Mouse (Mus musculus): ENCODE measurements around the gene Stx7. TPM values are rescaled to one million over a fixed set of nuclear protein-coding genes. Genes with fewer than 3 reads are reported as not detected.

Gene Stx7
- polyA plus RNA-seq, 1 experiment from 2014 or later = 148 TPM

GRCm38 (mm10) chr10:24164909-24165304 is 15.8 kb downstream of the Stx7 start:
- no peak overlapping the region for H3K4me2 ChIP-seq (ENCODE audit: low read depth, low read length)
- H3K36me3 ChIP-seq (ENCODE audit: control insufficient read depth, insufficient read depth, low read length) = no peaks in the 10 kb centered on the region
- no peaks in the 10 kb centered on the region for H3K27me3 ChIP-seq (replicated peaks; ENCODE audit: control insufficient read depth, insufficient read depth, low read length)
- 66% methylated on average over 6 of the region's 6 CpGs for WGBS
- H3K4me3 ChIP-seq (ENCODE audit: low read length) = no peak overlapping the region
- no peak overlapping the region for H3K9ac ChIP-seq (ENCODE audit: low read depth, low read length)
- no peaks in the 10 kb centered on the region for H3K9me3 ChIP-seq (ENCODE audit: control insufficient read depth, low read length)
- peaks cover 16% of the 10 kb centered on the region for H3K4me1 ChIP-seq (ENCODE audit: control insufficient read depth, insufficient read depth, low read length)
- H3K27ac ChIP-seq (ENCODE audit: low read length) = peak overlapping the region; percentile 21; the same call in 1 of the 2 replicates
- ATAC-seq = peak; percentile 43

GRCm38 (mm10) chr10:24165526-24166055 is 16.5 kb downstream of the Stx7 start:
- Histone ChIP-seq H3K4me2 (ENCODE audit: low read depth, low read length) (no peak overlapping the region), H3K9me3 (ENCODE audit: control insufficient read depth, low read length) (no peaks in the 10 kb centered on the region), H3K4me3 (ENCODE audit: low read length) (no peak overlapping the region), H3K27ac (ENCODE audit: low read length) (no peak overlapping the region), H3K9ac (ENCODE audit: low read depth, low read length) (no peak overlapping the region), H3K36me3 (ENCODE audit: control insufficient read depth, insufficient read depth, low read length) (no peaks in the 10 kb centered on the region), H3K4me1 (ENCODE audit: control insufficient read depth, insufficient read depth, low read length) (peaks cover 14% of the 10 kb centered on the region), H3K27me3 (replicated peaks; ENCODE audit: control insufficient read depth, insufficient read depth, low read length) (no peaks in the 10 kb centered on the region)
- ATAC-seq = no peak
- 54% methylated on average over 1 of the region's 1 CpGs for WGBS

GRCm38 (mm10) chr10:24167978-24168583 is 19.0 kb downstream of the Stx7 start:
- Histone ChIP-seq H3K27me3 (replicated peaks; ENCODE audit: control insufficient read depth, insufficient read depth, low read length) (no peaks in the 10 kb centered on the region), H3K9ac (ENCODE audit: low read depth, low read length) (no peak overlapping the region), H3K9me3 (ENCODE audit: control insufficient read depth, low read length) (no peaks in the 10 kb centered on the region), H3K36me3 (ENCODE audit: control insufficient read depth, insufficient read depth, low read length) (no peaks in the 10 kb centered on the region), H3K4me1 (ENCODE audit: control insufficient read depth, insufficient read depth, low read length) (peaks cover 14% of the 10 kb centered on the region), H3K4me2 (ENCODE audit: low read depth, low read length) (no peak overlapping the region), H3K4me3 (ENCODE audit: low read length) (no peak overlapping the region), H3K27ac (ENCODE audit: low read length) (no peak overlapping the region)
- ATAC-seq = no peak
- 87% methylated on average over 11 of the region's 11 CpGs for WGBS

GRCm38 (mm10) chr10:24168854-24169253 is 19.8 kb downstream of the Stx7 start:
- Histone ChIP-seq H3K27ac (ENCODE audit: low read length) (no peak overlapping the region), H3K4me2 (ENCODE audit: low read depth, low read length) (no peak overlapping the region), H3K27me3 (replicated peaks; ENCODE audit: control insufficient read depth, insufficient read depth, low read length) (no peaks in the 10 kb centered on the region), H3K4me1 (ENCODE audit: control insufficient read depth, insufficient read depth, low read length) (peaks cover 13% of the 10 kb centered on the region), H3K36me3 (ENCODE audit: control insufficient read depth, insufficient read depth, low read length) (no peaks in the 10 kb centered on the region), H3K4me3 (ENCODE audit: low read length) (no peak overlapping the region), H3K9ac (ENCODE audit: low read depth, low read length) (no peak overlapping the region), H3K9me3 (ENCODE audit: control insufficient read depth, low read length) (no peaks in the 10 kb centered on the region)
- ATAC-seq = no peak
- 83% methylated on average over 1 of the region's 1 CpGs for WGBS

- Histone ChIP-seq H3K27me3 (replicated peaks; ENCODE audit: control insufficient read depth, insufficient read depth, low read length) (no peaks in the 10 kb centered on the region), H3K4me1 (ENCODE audit: control insufficient read depth, insufficient read depth, low read length) (no peaks in the 10 kb centered on the region), H3K36me3 (ENCODE audit: control insufficient read depth, insufficient read depth, low read length) (no peaks in the 10 kb centered on the region), H3K4me2 (ENCODE audit: low read depth, low read length) (no peak overlapping the region), H3K9me3 (ENCODE audit: control insufficient read depth, low read length) (no peaks in the 10 kb centered on the region), H3K27ac (ENCODE audit: low read length) (no peak overlapping the region), H3K4me3 (ENCODE audit: low read length) (no peak overlapping the region), H3K9ac (ENCODE audit: low read depth, low read length) (no peak overlapping the region)
- ATAC-seq = no peak
- WGBS = 79% methylated on average over 4 of the region's 4 CpGs
Observed at GRCm38 (mm10) chr10:24171906-24172459, 22.9 kb downstream of the Stx7 start.

- ATAC-seq = peak; percentile 74
- no peaks in the 10 kb centered on the region for H3K9me3 ChIP-seq (ENCODE audit: control insufficient read depth, low read length)
- no peaks in the 10 kb centered on the region for H3K27me3 ChIP-seq (replicated peaks; ENCODE audit: control insufficient read depth, insufficient read depth, low read length)
- no peaks in the 10 kb centered on the region for H3K36me3 ChIP-seq (ENCODE audit: control insufficient read depth, insufficient read depth, low read length)
- no peak overlapping the region for H3K4me3 ChIP-seq (ENCODE audit: low read length)
- no peak overlapping the region for H3K4me2 ChIP-seq (ENCODE audit: low read depth, low read length)
- H3K9ac ChIP-seq (ENCODE audit: low read depth, low read length) = no peak overlapping the region
- H3K27ac ChIP-seq (ENCODE audit: low read length) = no peak overlapping the region
- 48% methylated on average over 10 of the region's 10 CpGs for WGBS
- no peaks in the 10 kb centered on the region for H3K4me1 ChIP-seq (ENCODE audit: control insufficient read depth, insufficient read depth, low read length)
Observed at GRCm38 (mm10) chr10:24173210-24174001, 24.3 kb downstream of the Stx7 start.

GRCm38 (mm10) chr10:24190392-24190791 is 41.3 kb downstream of the Stx7 start:
- Histone ChIP-seq H3K4me2 (ENCODE audit: low read depth, low read length) (no peak overlapping the region), H3K4me1 (ENCODE audit: control insufficient read depth, insufficient read depth, low read length) (no peaks in the 10 kb centered on the region), H3K27ac (ENCODE audit: low read length) (no peak overlapping the region), H3K36me3 (ENCODE audit: control insufficient read depth, insufficient read depth, low read length) (no peaks in the 10 kb centered on the region), H3K4me3 (ENCODE audit: low read length) (no peak overlapping the region), H3K27me3 (replicated peaks; ENCODE audit: control insufficient read depth, insufficient read depth, low read length) (no peaks in the 10 kb centered on the region), H3K9me3 (ENCODE audit: control insufficient read depth, low read length) (no peaks in the 10 kb centered on the region), H3K9ac (ENCODE audit: low read depth, low read length) (no peak overlapping the region)
- 51% methylated on average over 7 of the region's 7 CpGs for WGBS
- ATAC-seq = no peak

- no peak for ATAC-seq
- Histone ChIP-seq H3K27ac (ENCODE audit: low read length) (no peak overlapping the region), H3K27me3 (replicated peaks; ENCODE audit: control insufficient read depth, insufficient read depth, low read length) (no peaks in the 10 kb centered on the region), H3K4me1 (ENCODE audit: control insufficient read depth, insufficient read depth, low read length) (no peaks in the 10 kb centered on the region), H3K4me3 (ENCODE audit: low read length) (no peak overlapping the region), H3K9ac (ENCODE audit: low read depth, low read length) (no peak overlapping the region), H3K36me3 (ENCODE audit: control insufficient read depth, insufficient read depth, low read length) (no peaks in the 10 kb centered on the region), H3K9me3 (ENCODE audit: control insufficient read depth, low read length) (no peaks in the 10 kb centered on the region), H3K4me2 (ENCODE audit: low read depth, low read length) (no peak overlapping the region)
- 56% methylated on average over 1 of the region's 1 CpGs for WGBS
Observed at GRCm38 (mm10) chr10:24191977-24192376, 42.9 kb downstream of the Stx7 start.

GRCm38 (mm10) chr10:24199303-24199702 is 50.2 kb downstream of the Stx7 start:
- 59% methylated on average over 12 of the region's 12 CpGs for WGBS
- Histone ChIP-seq H3K4me2 (ENCODE audit: low read depth, low read length) (no peak overlapping the region), H3K4me1 (ENCODE audit: control insufficient read depth, insufficient read depth, low read length) (no peaks in the 10 kb centered on the region), H3K27me3 (replicated peaks; ENCODE audit: control insufficient read depth, insufficient read depth, low read length) (no peaks in the 10 kb centered on the region), H3K36me3 (ENCODE audit: control insufficient read depth, insufficient read depth, low read length) (no peaks in the 10 kb centered on the region), H3K9ac (ENCODE audit: low read depth, low read length) (no peak overlapping the region), H3K4me3 (ENCODE audit: low read length) (no peak overlapping the region), H3K9me3 (ENCODE audit: control insufficient read depth, low read length) (no peaks in the 10 kb centered on the region), H3K27ac (ENCODE audit: low read length) (no peak overlapping the region)
- no peak for ATAC-seq
